Mouse (Mus musculus) G1E (cell line): ENCODE measurements at regions not wholly inside any gene's neighbourhood (a gene's known extent, or its start where the extent isn't known, plus 50 kb on each side); places are given as distances from the start of the nearest gene placed in this dataset.

ENCODE experiments used
- CTCF ChIP-seq: IDR thresholded peaks from 2 replicates; pipeline ENCODE4 v1.5.1; 2012; ENCODE audit warnings: low read depth, low read length, inconsistent platforms, mixed read lengths
- GATA1 ChIP-seq: IDR thresholded peaks from 2 replicates; pipeline ENCODE4 v1.6.1; 2012; ENCODE audit warnings: borderline replicate concordance, low read length, inconsistent platforms, mixed read lengths

GRCm38 (mm10) chr14:36245849-36246248 is 151.1 kb downstream of the 4930474N05Rik start:
- TF ChIP-seq GATA1 (no peak), CTCF (no peak)
